In genomic region chr15:11565503-11566031, GRCm38 (mm10) we compare ENCODE assay signal across 9 mouse cellular contexts.
DNase-seq lines count a peak whose midpoint lies in the region; ATAC-seq lines count a peak whose summit lies in the region.
"Had no signal": no experiment of that assay in that cellular context is flagged by ENCODE, and none has a peak within 500 bp of the region (broad histone marks: within the 10 kb centered on the region; RNA-seq: fewer than 3 reads in every experiment).

No protein-coding gene starts in this region.

- H3K4me3 ChIP-seq in limb, embryonic 12.5 days (replicated peaks), result no peak overlapping the region
- no peak overlapping the region for H3K4me3 ChIP-seq in limb, embryonic 10.5 days
- 0 out of 4 replicates have a peak overlapping the region, but pooled peaks of 1 of the 2 experiments have one; percentile 7 for H3K4me3 ChIP-seq in heart, embryonic 14.5 days (ENCODE audit: control insufficient read depth in 1 of 2, insufficient read depth in 1 of 2, low read depth in 1 of 2, low read length in 2 of 2)
- no peak overlapping the region for H3K4me3 ChIP-seq in stomach, embryonic 16.5 days (replicated peaks; ENCODE audit: low read length)
- H3K4me3 ChIP-seq: erythroblast, embryonic 14.5 days had no signal

- no peaks in the 10 kb centered on the region for H3K27me3 ChIP-seq in limb, embryonic 12.5 days
- H3K27me3 ChIP-seq in limb, embryonic 10.5 days (ENCODE audit: low read depth, poor library complexity, severe bottlenecking), result no peaks in the 10 kb centered on the region
- no peaks in the 10 kb centered on the region for H3K27me3 ChIP-seq in heart, embryonic 14.5 days (ENCODE audit: control insufficient read depth, insufficient read depth, low read length)
- H3K27me3 ChIP-seq in stomach, embryonic 16.5 days (ENCODE audit: control insufficient read depth, insufficient read depth, low read length), result no peaks in the 10 kb centered on the region

- 0 out of 2 replicates have a peak, but pooled peaks cover 4% of the 10 kb centered on the region for H3K4me1 ChIP-seq in limb, embryonic 12.5 days (replicated peaks)
- H3K4me1 ChIP-seq in limb, embryonic 10.5 days, result peaks cover 6% of the 10 kb centered on the region
- peaks cover 7 to 8% of the 10 kb centered on the region in 2 experiments; a peak in 3 of 4 replicates for H3K4me1 ChIP-seq in heart, embryonic 14.5 days (ENCODE audit: control insufficient read depth in 2 of 2, insufficient read depth in 2 of 2, low read length in 2 of 2)
- H3K4me1 ChIP-seq in stomach, embryonic 16.5 days (ENCODE audit: control insufficient read depth, insufficient read depth, low read length), result no peaks in the 10 kb centered on the region

- no peaks in the 10 kb centered on the region for H3K36me3 ChIP-seq in limb, embryonic 12.5 days
- H3K36me3 ChIP-seq in limb, embryonic 10.5 days, result no peaks in the 10 kb centered on the region
- H3K36me3 ChIP-seq in heart, embryonic 14.5 days (ENCODE audit: control insufficient read depth, insufficient read depth, low read length), result no peaks in the 10 kb centered on the region
- no peaks in the 10 kb centered on the region for H3K36me3 ChIP-seq in stomach, embryonic 16.5 days (ENCODE audit: control insufficient read depth, insufficient read depth, low read length)

- H3K4me2 ChIP-seq in limb, embryonic 12.5 days, result 0 out of 2 replicates have a peak overlapping the region, but pooled peaks have one; percentile 17
- peak overlapping the region; percentile 51 for H3K4me2 ChIP-seq in heart, embryonic 14.5 days (ENCODE audit: low read length)
- peak overlapping the region; percentile 0; the same call in 1 of the 2 replicates for H3K4me2 ChIP-seq in stomach, embryonic 16.5 days (ENCODE audit: low read depth, low read length)

- WGBS in limb, embryonic 12.5 days, result 32% methylated on average over 10 of the region's 10 CpGs
- WGBS in limb, embryonic 10.5 days, result 34% methylated on average over 10 of the region's 10 CpGs
- 16% methylated on average over 10 of the region's 10 CpGs for WGBS in heart, embryonic 14.5 days
- 33% methylated on average over 10 of the region's 10 CpGs for WGBS in stomach, embryonic 16.5 days

- ATAC-seq in limb, embryonic 12.5 days (ENCODE audit: insufficient number of reproducible peaks, insufficient read depth, low FRiP score, low TSS enrichment, low read depth), result no peak
- ATAC-seq in heart, embryonic 14.5 days (ENCODE audit: insufficient number of reproducible peaks, insufficient read depth, low FRiP score, low read depth), result no peak
- no peak for ATAC-seq in stomach, embryonic 16.5 days (ENCODE audit: insufficient read depth, low FRiP score)

- H3K9me3 ChIP-seq in limb, embryonic 12.5 days, result no peaks in the 10 kb centered on the region
- no peaks in the 10 kb centered on the region for H3K9me3 ChIP-seq in limb, embryonic 10.5 days (replicated peaks)
- H3K9me3 ChIP-seq in heart, embryonic 14.5 days (ENCODE audit: control insufficient read depth, low read length), result no peaks in the 10 kb centered on the region
- H3K9me3 ChIP-seq in stomach, embryonic 16.5 days (replicated peaks; ENCODE audit: control insufficient read depth, low read length), result no peaks in the 10 kb centered on the region

- H3K27ac ChIP-seq in limb, embryonic 12.5 days, result no peak overlapping the region; the same call in 1 of the 2 replicates
- H3K27ac ChIP-seq in limb, embryonic 10.5 days, result no peak overlapping the region
- peak overlapping the region in 1 of 2 experiments; percentile 56; a peak in 3 of 4 replicates for H3K27ac ChIP-seq in heart, embryonic 14.5 days (replicated peaks in 1 of 2; ENCODE audit: control insufficient read depth in 1 of 2, insufficient read depth in 1 of 2, low read depth in 2 of 2, low read length in 2 of 2)
- H3K27ac ChIP-seq in stomach, embryonic 16.5 days (ENCODE audit: low read length), result no peak overlapping the region

- H3K9ac ChIP-seq in limb, embryonic 12.5 days (replicated peaks), result no peak overlapping the region
- H3K9ac ChIP-seq in heart, embryonic 14.5 days (ENCODE audit: low read length), result peak overlapping the region; percentile 52
- H3K9ac ChIP-seq in stomach, embryonic 16.5 days (ENCODE audit: low read length), result no peak overlapping the region

- DNase-seq in limb, embryonic 10.5 days (ENCODE audit: low spot score), result no peak
- DNase-seq in kidney, postnatal 25 days, result peak; percentile 58
- DNase-seq in right cerebral cortex, postnatal 25 days, result no peak
- no peak for DNase-seq in layer of hippocampus, postnatal 36 days
- no peak for DNase-seq in gastrocnemius, adult 18-20 months (ENCODE audit: low spot score)

Comparison
In these comparisons a context has a peak if more than half of its experiments do, and no peak if none do; other contexts are left out.
1. H3K4me2 ChIP-seq: peak in every context shown above with its lines; median percentile 51 in heart, embryonic 14.5 days; 17 in limb, embryonic 12.5 days; 0 in stomach, embryonic 16.5 days.
2. DNase-seq: peak in kidney, postnatal 25 days (2 of 2); none in limb, embryonic 10.5 days (single experiment), right cerebral cortex, postnatal 25 days (single experiment), layer of hippocampus, postnatal 36 days (0 of 2) and gastrocnemius, adult 18-20 months (single experiment).